8 mouse cellular contexts compared by ENCODE assay signal in the genomic region with DNA sequence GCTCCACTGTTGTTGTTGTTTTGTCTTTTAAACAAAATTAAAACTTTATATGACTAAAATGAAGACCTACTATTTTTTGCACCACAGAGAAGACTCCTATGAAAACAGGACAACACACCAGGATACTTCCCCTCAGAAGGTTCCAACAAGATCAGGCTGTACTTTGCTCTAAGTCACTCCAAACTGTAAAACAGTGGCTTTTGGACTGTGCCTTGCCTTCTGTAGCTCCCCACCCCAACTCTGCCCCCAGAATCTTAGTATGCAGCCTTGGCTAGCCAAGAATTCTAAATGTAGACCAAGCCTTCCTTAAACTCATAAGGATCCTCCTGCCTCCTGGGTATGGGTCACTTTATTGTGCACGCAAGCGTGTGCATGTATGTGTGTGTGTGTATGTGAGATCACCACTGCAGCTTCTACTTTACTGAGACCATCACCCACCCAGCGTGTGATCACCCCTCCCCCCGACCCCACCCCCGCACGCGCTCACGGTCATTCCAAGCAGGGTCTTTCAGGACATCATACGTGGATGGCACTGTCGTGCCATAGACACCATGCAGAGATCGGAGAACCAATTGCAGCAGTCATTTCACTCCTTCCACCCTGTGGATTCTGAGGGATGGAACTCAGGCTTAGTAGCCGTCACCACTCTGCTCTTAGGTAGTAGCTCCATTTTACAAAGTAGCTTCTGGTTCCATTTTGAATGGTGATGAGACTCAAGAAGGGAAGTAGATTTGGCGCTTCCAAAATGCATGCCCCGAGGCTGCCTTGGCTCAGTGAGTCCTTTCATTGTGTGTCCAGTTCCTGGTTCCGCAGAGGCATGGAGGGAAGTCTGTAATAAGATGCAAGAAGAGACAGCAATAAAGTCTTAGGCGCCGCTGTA. TPM values are rescaled to one million over a fixed set of nuclear protein-coding genes. Genes with fewer than 3 reads are reported as not detected.
A peak's percentile ranks its signal among the peaks of the same experiment; 100 is the strongest.
DNase-seq lines count a peak whose midpoint lies in the region; ATAC-seq and TF ChIP-seq lines count a peak whose summit lies in the region.

No protein-coding gene starts in this region.

- H3K27ac ChIP-seq in thymus, adult 2 months (ENCODE audit: control insufficient read depth, insufficient read depth, low read length), result no peak overlapping the region
- peak overlapping the region; percentile 90 for H3K27ac ChIP-seq in intestine, postnatal 0 days (ENCODE audit: low read depth, low read length)

- H3K4me1 ChIP-seq in erythroblast, embryonic 14.5 days (ENCODE audit: control insufficient read depth), result peaks cover 80% of the 10 kb centered on the region
- peaks cover 22% of the 10 kb centered on the region for H3K4me1 ChIP-seq in thymus, adult 2 months (replicated peaks; ENCODE audit: control insufficient read depth, insufficient read depth, low read length)
- peaks cover 10% of the 10 kb centered on the region; the same call in 1 of the 2 replicates for H3K4me1 ChIP-seq in intestine, postnatal 0 days (replicated peaks; ENCODE audit: control insufficient read depth, insufficient read depth, low read length)

- TF ChIP-seq CTCF in thymus, adult 2 months (IDR thresholded peaks at IDR 0.05; ENCODE audit: borderline replicate concordance, control insufficient read depth, extremely low read depth, insufficient read depth, low read length, poor library complexity), result no peak
- no peak for TF ChIP-seq CTCF in intestine, postnatal 0 days (IDR thresholded peaks at IDR 0.05; ENCODE audit: low read depth)

- ATAC-seq in erythroblast, adult 5-6 weeks (replicated peaks; ENCODE audit: low FRiP score, poor library complexity, severe bottlenecking), result no peak
- no peak; the same call in 1 of the 2 replicates for ATAC-seq in intestine, postnatal 0 days
- peak; percentile 59; the same call in 1 of the 2 replicates for ATAC-seq in monocyte, adult 5-6 weeks (replicated peaks; ENCODE audit: insufficient number of reproducible peaks, low FRiP score, low TSS enrichment, poor library complexity, severe bottlenecking)

- DNase-seq in thymus, adult 2 months, result no peak
- DNase-seq in thymus, postnatal 10 days (ENCODE audit: low spot score in 2 of 2), result no peak
- no peak for DNase-seq in adrenal gland, adult 18-20 months (ENCODE audit: low spot score in 2 of 2)
- no peak for DNase-seq in T-cell, adult 2 months (ENCODE audit: low spot score)

- peak overlapping the region; percentile 73 for H3K4me3 ChIP-seq in erythroblast, embryonic 14.5 days (replicated peaks)
- H3K4me3 ChIP-seq in thymus, adult 2 months (ENCODE audit: control insufficient read depth, insufficient read depth, low read length), result peak overlapping the region; percentile 70
- H3K4me3 ChIP-seq in intestine, postnatal 0 days (ENCODE audit: low read depth, low read length), result peak overlapping the region; percentile 91

- peak overlapping the region; percentile 92 for H3K9ac ChIP-seq in intestine, postnatal 0 days (ENCODE audit: low read depth, low read length)

- no peak for TF ChIP-seq POLR2A in thymus, adult 2 months (IDR thresholded peaks at IDR 0.05; ENCODE audit: control insufficient read depth, extremely low read depth, insufficient read depth, low read length, poor library complexity)

- WGBS in thymus, adult 2 months, result 7% methylated on average over 17 of the region's 17 CpGs
- 7% methylated on average over 17 of the region's 17 CpGs for WGBS in intestine, postnatal 0 days

- peaks cover 59% of the 10 kb centered on the region for H3K36me3 ChIP-seq in erythroblast, embryonic 14.5 days (ENCODE audit: control insufficient read depth)
- H3K36me3 ChIP-seq in thymus, adult 2 months (ENCODE audit: control insufficient read depth, insufficient read depth, low read length), result no peaks in the 10 kb centered on the region
- H3K36me3 ChIP-seq in intestine, postnatal 0 days (ENCODE audit: control insufficient read depth, insufficient read depth), result no peaks in the 10 kb centered on the region; the same call in 1 of the 2 replicates

- peak overlapping the region; percentile 98 for H3K4me2 ChIP-seq in intestine, postnatal 0 days (replicated peaks; ENCODE audit: low read depth)

- H3K27me3 ChIP-seq in erythroblast, embryonic 14.5 days (ENCODE audit: control insufficient read depth), result no peaks in the 10 kb centered on the region
- H3K27me3 ChIP-seq in thymus, adult 2 months (ENCODE audit: control insufficient read depth, insufficient read depth, low read length), result no peaks in the 10 kb centered on the region
- H3K27me3 ChIP-seq in intestine, postnatal 0 days (replicated peaks; ENCODE audit: control insufficient read depth, insufficient read depth, low read length), result no peaks in the 10 kb centered on the region

- no peaks in the 10 kb centered on the region for H3K9me3 ChIP-seq in erythroblast, embryonic 14.5 days (ENCODE audit: control insufficient read depth, low read length)
- H3K9me3 ChIP-seq in intestine, postnatal 0 days (ENCODE audit: control insufficient read depth), result no peaks in the 10 kb centered on the region

RNA-seq across cellular contexts. Expression of gene Mgat4b, which starts 13.3 kb away (rescaled TPM):
- 23.6 and 24.7 TPM in 2 replicates for polyA plus RNA-seq in erythroblast, embryonic 14.5 days (2012)
- 7.1 and 7.7 TPM in 2 replicates for total RNA-seq in erythroblast, adult 5-6 weeks (2015; ENCODE audit: low replicate concordance)
- total RNA-seq in erythroblast, adult 5-6 weeks (2017; ENCODE audit: low replicate concordance), result 5.1 and 10.0 TPM in 2 replicates
- 29.5 and 29.7 TPM in 2 replicates for polyA plus RNA-seq in thymus, adult 2 months (2012; rRNA removed)
- polyA plus RNA-seq in intestine, postnatal 0 days (2015; fragmentation: Nextera tagmentation; extraction: Ambion mirVana), result 33.2 and 35.0 TPM in 2 replicates
- total RNA-seq in monocyte, adult 5-6 weeks (2017), result 4.9 to 20.2 TPM (median 13.9 TPM) in 3 replicates
- 100 to 1,000 TPM in 1 of 2 experiments, 10 to 100 TPM in 1; 89.3 to 110 TPM for total RNA-seq in adrenal gland, adult 18-20 months (2021)

RNA-seq across cellular contexts. Expression of gene Sqstm1, which starts 13.4 kb away (rescaled TPM):
- polyA plus RNA-seq in erythroblast, embryonic 14.5 days (2012), result 19.5 and 24.0 TPM in 2 replicates
- 101 and 109 TPM in 2 replicates for total RNA-seq in erythroblast, adult 5-6 weeks (2015; ENCODE audit: low replicate concordance)
- 596 and 621 TPM in 2 replicates for total RNA-seq in erythroblast, adult 5-6 weeks (2017; ENCODE audit: low replicate concordance)
- 159 and 173 TPM in 2 replicates for polyA plus RNA-seq in thymus, adult 2 months (2012; rRNA removed)
- polyA plus RNA-seq in intestine, postnatal 0 days (2015; fragmentation: Nextera tagmentation; extraction: Ambion mirVana), result 197 and 213 TPM in 2 replicates
- 878 to 1,339 TPM (median 1,041 TPM) in 3 replicates for total RNA-seq in monocyte, adult 5-6 weeks (2017)
- 100 to 1,000 TPM; 715 to 956 TPM for total RNA-seq in adrenal gland, adult 18-20 months (2021)

RNA-seq across cellular contexts. Expression of gene Ltc4s, which starts 14.4 kb away (rescaled TPM):
- polyA plus RNA-seq in erythroblast, embryonic 14.5 days (2012), result not detected in 2 replicates
- not detected in 2 replicates for total RNA-seq in erythroblast, adult 5-6 weeks (2015; ENCODE audit: low replicate concordance)
- 2.2 TPM in 1 of 2 replicates, not detected in the other for total RNA-seq in erythroblast, adult 5-6 weeks (2017; ENCODE audit: low replicate concordance)
- 34.4 and 46.9 TPM in 2 replicates for polyA plus RNA-seq in thymus, adult 2 months (2012; rRNA removed)
- polyA plus RNA-seq in intestine, postnatal 0 days (2015; fragmentation: Nextera tagmentation; extraction: Ambion mirVana), result 39.5 and 54.4 TPM in 2 replicates
- total RNA-seq in monocyte, adult 5-6 weeks (2017), result not detected in 3 replicates
- 10 to 100 TPM; 15.2 to 46.9 TPM for total RNA-seq in adrenal gland, adult 18-20 months (2021)

RNA-seq across cellular contexts. Expression of gene Mrnip, which starts 49.8 kb away (rescaled TPM):
- polyA plus RNA-seq in erythroblast, embryonic 14.5 days (2012), result 0.79 and 1.3 TPM in 2 replicates
- total RNA-seq in erythroblast, adult 5-6 weeks (2015; ENCODE audit: low replicate concordance), result 6.7 and 9.8 TPM in 2 replicates
- 2.8 and 4.0 TPM in 2 replicates for total RNA-seq in erythroblast, adult 5-6 weeks (2017; ENCODE audit: low replicate concordance)
- polyA plus RNA-seq in thymus, adult 2 months (2012; rRNA removed), result 8.7 and 8.9 TPM in 2 replicates
- 6.1 and 7.0 TPM in 2 replicates for polyA plus RNA-seq in intestine, postnatal 0 days (2015; fragmentation: Nextera tagmentation; extraction: Ambion mirVana)
- 2.0 to 4.1 TPM (median 3.3 TPM) in 3 replicates for total RNA-seq in monocyte, adult 5-6 weeks (2017)
- 1 to 10 TPM; 4.4 to 5.3 TPM for total RNA-seq in adrenal gland, adult 18-20 months (2021)
